Mouse (Mus musculus) adrenal gland, adult 18-20 months (tissue): ENCODE data around the gene Dtd2. TPM values are rescaled to one million over a fixed set of nuclear protein-coding genes. Genes with fewer than 3 reads are reported as not detected.

Experiments used
- total RNA-seq, 2 experiments: library from RNA; stranded (reverse); gene quantifications; 1 replicate in 1 of 2; 2 replicates in 1 of 2; pipeline ENCODE4 v1.2.3; 2021

Dtd2 gene
- total RNA-seq, 2 experiments from 2014 or later, result 11.2 to 18.0 TPM

Other genes starting within 250 kb of the Dtd2 start
- gene Hectd1, start 177.0 kb downstream of the Dtd2 start, total RNA-seq, result 10 to 100 TPM; 62.6 to 84.1 TPM
- 10 to 100 TPM; 23.1 to 25.0 TPM for gene Heatr5a, start 35.2 kb downstream of the Dtd2 start, total RNA-seq
- under 1 TPM in 1 of 2 experiments, not detected in 1; 0.22 TPM for gene Gpr33, start 21.6 kb upstream of the Dtd2 start, total RNA-seq
- 10 to 100 TPM; 10.5 to 12.1 TPM for gene Nubpl, start 91.2 kb upstream of the Dtd2 start, total RNA-seq